Mouse (Mus musculus): ENCODE measurements around the gene Ccnb2.

DNA sequence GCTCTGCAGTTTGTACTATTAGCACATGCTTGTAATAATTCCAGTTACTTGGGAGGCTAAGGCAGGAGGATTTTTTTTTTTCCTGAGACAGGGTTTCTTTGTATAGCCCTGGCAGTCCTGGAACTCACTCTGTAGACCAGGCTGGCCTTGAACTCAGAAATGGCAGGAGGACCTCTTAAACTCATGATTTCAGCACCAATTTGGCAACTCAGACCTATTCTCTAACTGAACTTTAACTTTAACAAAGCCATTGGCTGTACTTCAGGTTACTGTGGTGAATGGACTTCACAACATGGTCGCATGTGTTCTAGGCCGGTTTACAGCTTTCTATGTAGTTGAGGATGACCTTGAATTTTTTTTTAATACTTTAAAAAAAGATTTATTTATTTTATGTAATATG, 1.3 kb upstream of the Ccnb2 start:
- TF ChIP-seq CTCF (IDR thresholded peaks at IDR 0.05) (no peak), EP300 (IDR thresholded peaks at IDR 0.05) (no peak)
